Mouse (Mus musculus) C2C12 (cell line): ENCODE results near the gene Mpg.

ENCODE experiments used
- CTCF ChIP-seq: IDR thresholded peaks from one replicate; pipeline ENCODE4 v1.5.1; 2011; ENCODE audit not compliant: control insufficient read depth, insufficient read depth, insufficient read length
- MAX ChIP-seq: IDR thresholded peaks from one replicate; pipeline ENCODE4 v1.6.1; 2011; ENCODE audit warnings: mild to moderate bottlenecking, control low read depth
- MYOD1 ChIP-seq: IDR thresholded peaks from one replicate; pipeline ENCODE4 v1.6.1; 2011; ENCODE audit warnings: low read depth; ENCODE audit not compliant: control insufficient read depth, insufficient read length
- MYOG ChIP-seq: IDR thresholded peaks from one replicate; pipeline ENCODE4 v1.6.1; 2011; ENCODE audit not compliant: control insufficient read depth, insufficient read length; ENCODE audit errors: extremely low read depth
- USF1 ChIP-seq: IDR thresholded peaks from one replicate; pipeline ENCODE4 v1.6.1; 2011; ENCODE audit warnings: low read depth, mild to moderate bottlenecking, control low read depth, moderate library complexity

DNA sequence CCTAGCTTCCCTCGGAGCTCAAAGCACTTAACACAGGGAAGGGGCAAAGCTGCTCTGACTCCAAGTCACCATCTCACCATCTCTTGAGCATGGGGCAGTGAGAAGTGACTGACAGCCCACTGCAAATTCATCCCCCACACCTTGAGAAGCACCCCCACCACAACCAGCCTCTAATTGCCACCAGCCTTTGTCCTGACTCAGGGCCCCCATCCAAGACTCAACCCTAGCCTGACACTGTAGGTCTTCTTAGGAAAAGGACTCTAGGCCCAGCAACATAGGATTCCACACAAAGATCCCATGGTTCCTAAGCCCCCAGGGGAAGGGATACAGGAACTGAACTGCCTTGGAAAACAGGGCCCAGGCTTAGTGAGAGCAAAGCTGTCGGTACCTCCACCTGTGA, 9.8 kb downstream of the Mpg start:
- no peak for TF ChIP-seq CTCF
- no peak for TF ChIP-seq USF1
- no peak for TF ChIP-seq MYOD1
- no peak for TF ChIP-seq MAX
- no peak for TF ChIP-seq MYOG
